Mouse (Mus musculus) heart, embryonic 16.5 days (tissue): ENCODE measurements around the gene Snf8. TPM values are rescaled to one million over a fixed set of nuclear protein-coding genes. Genes with fewer than 3 reads are reported as not detected.

Experiments
- ATAC-seq: fragments of 200-750 bp; cut with Nextera tagmentation; replicated peaks from 2 replicates; pipeline ENCODE4 v1.8.0; 2017; ENCODE audit warnings: moderate number of reproducible peaks; ENCODE audit not compliant: insufficient read depth, low FRiP score; ENCODE audit errors: extremely low read depth
- H3K27ac ChIP-seq: fragments of 300-500 bp; sonication (generic); 2 replicates; pipeline ENCODE4 v1.5.1; 2014; ENCODE audit warnings: mild to moderate bottlenecking, low read length, control low read depth, moderate library complexity
- H3K27me3 ChIP-seq: fragments of 300-500 bp; sonication (generic); 2 replicates; pipeline ENCODE4 v1.6.1; 2014; ENCODE audit warnings: low read length, mixed read lengths; ENCODE audit not compliant: control insufficient read depth, insufficient read depth
- H3K36me3 ChIP-seq: fragments of 300-500 bp; sonication (generic); 2 replicates; pipeline ENCODE4 v1.6.1; 2014; ENCODE audit not compliant: control insufficient read depth, insufficient read depth
- H3K4me1 ChIP-seq: fragments of 300-500 bp; sonication (generic); 2 replicates; pipeline ENCODE4 v1.6.1; 2014; ENCODE audit warnings: low read length, mixed read lengths; ENCODE audit not compliant: control insufficient read depth, insufficient read depth
- H3K4me2 ChIP-seq: fragments of 300-500 bp; sonication (generic); 2 replicates; pipeline ENCODE4 v1.6.1; 2014; ENCODE audit warnings: low read depth, mild to moderate bottlenecking, control low read depth, low read length
- H3K4me3 ChIP-seq: fragments of 300-500 bp; sonication (generic); 2 replicates; pipeline ENCODE4 v1.5.1; 2014; ENCODE audit warnings: mild to moderate bottlenecking, control low read depth, low read length
- H3K9ac ChIP-seq: fragments of 300-500 bp; sonication (generic); 2 replicates; pipeline ENCODE4 v1.6.1; 2014; ENCODE audit warnings: low read length, control low read depth
- H3K9me3 ChIP-seq: fragments of 300-500 bp; sonication (generic); replicated peaks from 2 replicates; pipeline ENCODE4 v1.6.1; 2016; ENCODE audit warnings: low read length; ENCODE audit not compliant: control insufficient read depth
- WGBS: fragments of 180-500 bp; shearing (Covaris S2); extraction: QIAGEN DNeasy Blood & Tissue Kit; methylation state at CpG from one replicate; pipeline ENCODE4 v1.1.7; 2014; 5-methylcytosine and 5-hydroxymethylcytosine counted together
- polyA plus RNA-seq: library from polyadenylated mRNA; unstranded; fragments of >200 nt; fragmentation: Nextera tagmentation; extraction: Ambion mirVana; gene quantifications from 2 replicates; pipeline ENCODE4 v1.2.1, GENCODE M21; 2015

The Snf8 gene
- polyA plus RNA-seq, 1 experiment from 2014 or later = 72.0 TPM

DNA sequence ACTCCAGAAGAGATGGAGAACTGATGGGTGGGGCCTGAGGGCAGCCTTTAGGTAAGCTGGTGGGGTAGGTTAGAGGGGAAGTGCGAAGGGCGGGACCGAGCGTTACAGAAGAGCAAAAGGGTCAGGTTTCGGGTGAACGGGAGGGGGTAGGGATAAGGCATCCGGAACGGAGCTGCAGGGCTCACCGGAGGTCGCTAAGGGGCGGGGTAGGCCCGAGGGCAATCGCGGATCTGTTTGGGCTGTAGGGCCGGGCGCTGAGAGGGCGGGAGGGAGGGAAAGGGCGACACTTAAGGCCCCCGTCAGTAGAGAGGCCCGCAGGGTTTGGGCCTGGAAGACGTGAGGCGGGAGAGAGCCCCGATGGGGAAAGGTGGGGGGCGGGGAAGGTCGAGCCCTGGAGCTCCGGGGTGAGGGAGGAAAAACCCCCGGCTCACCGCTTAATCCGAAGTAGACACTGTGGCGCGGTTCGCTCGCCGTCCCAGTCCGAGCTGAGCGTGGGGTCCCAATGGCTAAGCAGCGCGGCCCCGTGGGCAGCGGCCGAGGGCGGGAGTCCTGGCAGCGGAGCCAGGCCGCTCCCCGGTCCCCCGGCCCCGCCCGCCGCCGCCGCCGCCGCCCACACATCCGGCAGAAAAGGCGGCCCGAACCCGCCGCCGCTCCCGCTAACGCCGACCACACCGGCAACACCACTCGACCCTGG is 30.0 kb downstream of the Snf8 start:
- Histone ChIP-seq H3K27me3 (no peaks in the 10 kb centered on the region), H3K27ac (peak overlapping the region; percentile 67), H3K9ac (peak overlapping the region; percentile 91), H3K4me1 (peaks cover 19% of the 10 kb centered on the region), H3K4me3 (peak overlapping the region; percentile 89), H3K4me2 (peak overlapping the region; percentile 76), H3K9me3 (no peaks in the 10 kb centered on the region), H3K36me3 (peaks cover 15% of the 10 kb centered on the region)
- under 1% methylated on average over 54 of the region's 64 CpGs for WGBS
- peak; percentile 30 for ATAC-seq

DNA sequence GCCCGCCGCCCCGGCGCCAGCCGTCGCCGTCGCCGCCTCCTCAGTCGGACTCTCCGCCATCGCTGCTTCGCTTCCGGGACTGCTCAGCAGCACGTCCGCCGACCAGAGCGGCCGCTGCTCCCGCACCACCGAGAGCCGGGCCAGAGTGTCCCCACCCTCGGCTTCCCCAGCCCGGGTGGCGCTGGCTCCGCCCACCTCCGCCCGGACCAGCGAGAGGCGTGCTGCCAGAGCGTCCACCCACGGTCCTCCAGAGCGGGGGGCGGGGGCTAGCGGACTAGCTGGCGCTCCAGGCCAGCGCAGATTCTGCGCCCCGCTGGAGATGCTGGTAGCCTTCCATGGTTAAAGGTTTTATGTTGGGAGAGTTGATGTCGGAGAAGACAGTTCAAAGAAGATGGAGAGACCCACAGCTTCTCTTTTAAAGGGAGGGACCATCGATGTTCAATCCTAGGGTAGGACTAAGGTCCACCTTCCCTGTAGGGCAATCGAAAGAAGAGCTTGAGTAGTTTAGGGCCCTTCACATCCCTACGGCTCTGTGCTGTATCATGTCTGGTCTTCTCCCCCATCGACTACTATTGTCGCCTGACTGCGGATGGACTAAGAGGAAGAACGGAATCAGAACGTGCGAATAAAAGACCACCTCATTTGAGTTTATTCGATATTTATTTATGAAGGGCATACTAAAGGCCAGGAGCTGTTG is 30.7 kb downstream of the Snf8 start, which contains the start of gene Ube2z:
Gene Ube2z, minus strand, starts transcription at position 174 of the 697 bp plus-strand sequence.
- Histone ChIP-seq H3K4me1 (peaks cover 19% of the 10 kb centered on the region), H3K36me3 (peaks cover 12% of the 10 kb centered on the region), H3K27ac (peak within 1 kb of the TSS; percentile 67), H3K9me3 (no peaks in the 10 kb centered on the region), H3K27me3 (no peaks in the 10 kb centered on the region), H3K9ac (peak within 1 kb of the TSS; percentile 91), H3K4me3 (peak within 1 kb of the TSS; percentile 89), H3K4me2 (peak within 1 kb of the TSS; percentile 76)
- peak; percentile 99 for ATAC-seq
- WGBS = 4% methylated on average over 49 of the region's 50 CpGs

DNA sequence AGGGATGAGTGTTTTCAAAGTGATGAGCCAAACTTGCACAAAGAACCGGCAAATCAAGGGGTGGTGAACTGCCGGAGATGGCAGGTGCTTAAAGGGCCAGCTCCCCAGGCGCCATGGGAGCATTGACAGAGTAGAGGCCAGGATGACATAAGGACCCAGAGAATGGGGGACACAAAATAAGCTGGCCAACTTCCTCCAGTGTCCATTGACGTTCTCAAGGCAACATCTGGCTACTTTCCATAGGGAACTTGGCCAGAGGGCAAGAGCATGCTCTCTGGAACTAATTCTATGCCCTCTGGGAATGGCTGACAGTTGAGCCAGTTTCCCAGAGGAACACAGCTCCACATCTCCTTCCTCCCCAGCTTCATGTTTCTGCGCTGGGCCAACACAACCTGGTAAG is 33.5 kb downstream of the Snf8 start:
- WGBS = 68% methylated on average over 5 of the region's 5 CpGs
- Histone ChIP-seq H3K4me3 (no peak overlapping the region), H3K9me3 (no peaks in the 10 kb centered on the region), H3K4me2 (no peak overlapping the region), H3K9ac (no peak overlapping the region), H3K27ac (no peak overlapping the region), H3K27me3 (no peaks in the 10 kb centered on the region), H3K4me1 (peaks cover 16% of the 10 kb centered on the region), H3K36me3 (peaks cover 16% of the 10 kb centered on the region)
- ATAC-seq = no peak

DNA sequence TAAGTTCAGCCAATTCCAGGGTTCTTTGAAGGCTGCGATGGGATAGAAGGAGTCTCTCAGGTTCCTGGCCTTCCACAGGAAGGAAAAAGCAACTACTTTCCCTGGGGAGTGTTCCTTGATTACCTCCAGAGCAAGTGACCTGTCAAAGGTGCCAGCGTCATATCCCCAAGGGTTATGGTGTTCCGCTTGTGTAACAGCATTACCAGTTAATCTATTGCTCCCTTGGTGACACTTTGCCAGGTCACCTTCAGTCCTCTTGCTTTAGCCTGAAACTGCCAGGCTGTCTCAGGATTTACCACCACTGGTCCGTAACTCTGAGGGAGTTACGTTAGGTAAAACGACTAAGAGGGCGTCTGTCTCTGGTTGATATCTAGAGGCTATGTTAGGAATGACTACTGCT is 35.7 kb downstream of the Snf8 start:
- H3K9ac ChIP-seq = no peak overlapping the region
- H3K9me3 ChIP-seq = no peaks in the 10 kb centered on the region
- H3K27me3 ChIP-seq = no peaks in the 10 kb centered on the region
- H3K36me3 ChIP-seq = peaks cover 17% of the 10 kb centered on the region
- H3K27ac ChIP-seq = no peak overlapping the region
- H3K4me2 ChIP-seq = no peak overlapping the region
- H3K4me1 ChIP-seq = peaks cover 12% of the 10 kb centered on the region
- H3K4me3 ChIP-seq = no peak overlapping the region
- WGBS = 82% methylated on average over 7 of the region's 7 CpGs
- no peak for ATAC-seq

GRCm38 (mm10) chr11:96071013-96071412 is 36.3 kb downstream of the Snf8 start:
- H3K9ac ChIP-seq = no peak overlapping the region
- peaks cover 17% of the 10 kb centered on the region for H3K36me3 ChIP-seq
- H3K9me3 ChIP-seq = no peaks in the 10 kb centered on the region
- H3K4me1 ChIP-seq = peaks cover 9% of the 10 kb centered on the region
- WGBS = 68% methylated on average over 1 of the region's 1 CpGs
- no peak overlapping the region for H3K4me2 ChIP-seq
- H3K4me3 ChIP-seq = no peak overlapping the region
- ATAC-seq = no peak
- H3K27ac ChIP-seq = no peak overlapping the region
- H3K27me3 ChIP-seq = no peaks in the 10 kb centered on the region

DNA sequence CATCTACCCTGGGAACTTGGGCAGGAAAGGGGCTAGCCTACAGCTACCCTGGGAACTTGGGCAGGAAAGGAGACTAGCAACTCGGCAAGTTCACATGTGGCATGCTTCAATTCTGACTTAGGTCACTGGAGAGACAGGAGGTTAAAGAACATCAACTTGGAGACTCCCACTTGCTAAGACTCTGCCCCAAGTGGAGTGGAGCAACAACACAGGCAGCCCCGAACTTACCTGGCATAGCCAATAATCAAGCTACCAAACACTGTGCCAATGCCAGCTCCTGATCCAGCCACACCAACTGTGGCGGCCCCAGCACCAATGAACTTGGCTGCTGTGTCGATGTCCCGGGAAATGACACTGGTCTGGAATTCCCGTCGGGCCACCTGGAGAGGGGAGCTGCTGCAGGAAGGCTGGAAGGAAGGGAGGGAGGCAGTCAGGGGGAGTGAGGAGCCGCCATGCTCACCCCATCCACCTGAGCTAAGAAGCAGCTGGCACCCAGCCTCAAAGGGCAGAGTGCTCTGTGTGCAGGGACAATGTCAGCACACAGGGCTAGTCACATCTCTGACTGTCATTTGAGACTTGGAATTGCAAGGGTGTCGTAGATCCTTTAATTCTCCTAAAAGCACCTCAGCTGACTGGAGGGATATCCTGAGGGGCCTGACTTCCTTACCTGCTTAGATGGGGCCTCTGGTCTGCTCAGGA is 38.8 kb downstream of the Snf8 start:
- WGBS = 51% methylated on average over 7 of the region's 9 CpGs
- H3K36me3 ChIP-seq = peaks cover 17% of the 10 kb centered on the region
- H3K27me3 ChIP-seq = no peaks in the 10 kb centered on the region
- H3K27ac ChIP-seq = no peak overlapping the region
- H3K4me1 ChIP-seq = peaks cover 9% of the 10 kb centered on the region
- H3K9ac ChIP-seq = peak overlapping the region; percentile 95
- H3K9me3 ChIP-seq = no peaks in the 10 kb centered on the region
- H3K4me3 ChIP-seq = peak overlapping the region; percentile 89
- ATAC-seq = no peak
- peak overlapping the region; percentile 63 for H3K4me2 ChIP-seq

DNA sequence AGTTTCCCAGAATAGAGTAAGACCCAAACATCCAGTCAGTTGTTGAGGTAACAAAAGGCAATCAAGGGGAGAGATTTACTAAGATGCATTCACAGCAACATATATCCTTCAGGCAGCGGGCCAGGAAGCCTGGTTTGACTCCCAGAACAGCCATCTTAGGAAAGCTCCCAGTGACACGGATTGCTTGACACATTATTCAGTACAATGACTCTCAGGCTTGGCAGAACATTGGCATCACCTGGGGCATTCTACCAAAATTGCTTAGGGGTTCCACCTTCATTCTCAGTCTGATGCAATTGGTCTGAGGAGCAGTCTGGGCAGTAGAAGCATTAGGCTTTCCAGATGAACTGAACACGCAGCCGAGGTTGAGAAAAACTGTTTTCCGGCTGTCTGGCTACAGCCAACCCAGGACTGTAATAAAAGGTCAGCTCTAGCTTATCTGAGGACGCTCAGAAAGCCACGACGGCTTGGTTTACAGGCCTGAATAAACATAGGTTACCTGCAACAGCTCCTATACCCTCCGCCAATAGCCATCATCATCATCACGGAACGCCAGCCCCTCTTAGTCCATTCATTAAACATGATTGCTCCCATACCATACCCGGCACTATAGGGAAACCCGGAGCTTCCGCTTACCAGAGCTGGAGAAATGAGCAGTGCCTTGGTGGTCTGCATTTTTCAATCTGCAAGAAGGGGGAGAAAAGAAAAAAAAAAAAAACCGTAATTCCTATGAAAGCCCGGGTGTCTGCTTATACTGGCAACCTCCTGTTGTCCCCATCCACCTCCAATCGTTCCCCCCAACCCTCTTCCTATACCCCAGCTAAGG is 39.9 kb downstream of the Snf8 start:
- Histone ChIP-seq H3K27ac (peak overlapping the region; percentile 96), H3K9ac (peak overlapping the region; percentile 95), H3K9me3 (no peaks in the 10 kb centered on the region), H3K4me2 (peak overlapping the region; percentile 63), H3K4me1 (peaks cover 9% of the 10 kb centered on the region), H3K27me3 (no peaks in the 10 kb centered on the region), H3K4me3 (peak overlapping the region; percentile 89), H3K36me3 (peaks cover 15% of the 10 kb centered on the region)
- WGBS = 6% methylated on average over 17 of the region's 17 CpGs
- ATAC-seq = no peak

- Histone ChIP-seq H3K4me1 (peaks cover 9% of the 10 kb centered on the region), H3K9ac (peak overlapping the region; percentile 95), H3K27ac (peak overlapping the region; percentile 96), H3K36me3 (peaks cover 13% of the 10 kb centered on the region), H3K4me2 (peak overlapping the region; percentile 63), H3K9me3 (no peaks in the 10 kb centered on the region), H3K27me3 (no peaks in the 10 kb centered on the region), H3K4me3 (peak overlapping the region; percentile 89)
- under 1% methylated on average over 15 of the region's 15 CpGs for WGBS
- ATAC-seq = 0 out of 2 replicates have a peak, but pooled peaks have one; percentile 0
Observed at GRCm38 (mm10) chr11:96075177-96075508, 40.5 kb downstream of the Snf8 start.
